Mouse (Mus musculus): Measurements from ENCODE around the gene Zdhhc21. TPM values are rescaled to one million over a fixed set of nuclear protein-coding genes. Genes with fewer than 3 reads are reported as not detected.

The Zdhhc21 gene
- total RNA-seq, 2 experiments from 2014 or later: 43.7 to 46.7 TPM

GRCm38 (mm10) chr4:82792906-82793580, 66.7 kb downstream of the Zdhhc21 start:
- no peak for DNase-seq (ENCODE audit: low spot score in 2 of 2)

- DNase-seq (ENCODE audit: low spot score in 2 of 2): no peak
Observed at GRCm38 (mm10) chr4:82765513-82766216, 94.1 kb downstream of the Zdhhc21 start.

DNA sequence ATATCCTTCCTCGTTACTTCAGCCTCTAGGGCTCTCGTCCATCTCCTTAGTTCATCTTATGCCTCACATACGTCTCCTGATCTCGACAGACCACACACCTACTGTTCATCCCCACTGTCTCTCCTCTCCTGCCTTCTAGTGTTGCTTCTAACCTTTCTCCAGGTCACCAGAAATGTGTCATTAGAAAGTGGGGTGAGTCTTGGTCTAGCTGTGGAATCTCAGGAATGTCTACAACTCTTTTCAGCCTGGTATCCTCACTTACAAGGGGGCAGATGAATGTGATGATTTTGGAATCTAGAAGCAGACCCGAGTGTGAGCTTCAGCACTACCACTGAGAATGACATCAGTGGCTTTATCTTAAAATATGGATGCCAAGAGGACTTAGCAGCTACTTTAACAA, 96.2 kb downstream of the Zdhhc21 start:
- no peak for DNase-seq (ENCODE audit: low spot score in 2 of 2)

- no peak for DNase-seq (ENCODE audit: low spot score in 2 of 2)
Observed at GRCm38 (mm10) chr4:82762430-82763119, 97.2 kb downstream of the Zdhhc21 start.

DNA sequence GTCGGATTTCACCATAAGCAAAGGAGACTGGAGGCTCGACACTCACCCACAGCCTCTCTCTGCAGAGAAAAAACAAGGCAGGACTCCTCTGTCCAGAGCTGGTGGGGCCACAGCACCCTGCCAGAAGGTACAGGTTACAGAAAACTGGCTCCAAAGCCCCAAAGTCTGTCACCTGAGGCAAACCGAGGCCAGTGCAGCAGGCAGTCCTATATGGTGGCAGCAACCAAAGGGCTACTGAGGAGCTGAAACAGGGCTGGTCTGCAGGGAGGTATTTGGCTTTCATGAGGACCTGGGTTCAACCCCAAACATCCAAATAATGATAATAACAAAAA, 103.5 kb downstream of the Zdhhc21 start:
- DNase-seq (ENCODE audit: low spot score in 2 of 2): no peak

- no peak for DNase-seq (ENCODE audit: low spot score in 2 of 2)
Observed at GRCm38 (mm10) chr4:82755616-82756294, 104.0 kb downstream of the Zdhhc21 start.

Other genes starting within 250 kb of the Zdhhc21 start
- gene Nfib, start 154.2 kb downstream of the Zdhhc21 start, total RNA-seq (2021): 100 to 1,000 TPM; 197 to 217 TPM
- not detected for gene Cer1, start 25.2 kb upstream of the Zdhhc21 start, total RNA-seq (2021)
- gene Frem1, start 192.4 kb upstream of the Zdhhc21 start, total RNA-seq (2021): 1 to 10 TPM; 4.5 to 5.9 TPM